Mouse (Mus musculus): ENCODE results near the gene Rbm38. TPM values are rescaled to one million over a fixed set of nuclear protein-coding genes. Genes with fewer than 3 reads are reported as not detected.

Gene Rbm38
- polyA plus RNA-seq, 1 experiment: 7.2 TPM

DNA sequence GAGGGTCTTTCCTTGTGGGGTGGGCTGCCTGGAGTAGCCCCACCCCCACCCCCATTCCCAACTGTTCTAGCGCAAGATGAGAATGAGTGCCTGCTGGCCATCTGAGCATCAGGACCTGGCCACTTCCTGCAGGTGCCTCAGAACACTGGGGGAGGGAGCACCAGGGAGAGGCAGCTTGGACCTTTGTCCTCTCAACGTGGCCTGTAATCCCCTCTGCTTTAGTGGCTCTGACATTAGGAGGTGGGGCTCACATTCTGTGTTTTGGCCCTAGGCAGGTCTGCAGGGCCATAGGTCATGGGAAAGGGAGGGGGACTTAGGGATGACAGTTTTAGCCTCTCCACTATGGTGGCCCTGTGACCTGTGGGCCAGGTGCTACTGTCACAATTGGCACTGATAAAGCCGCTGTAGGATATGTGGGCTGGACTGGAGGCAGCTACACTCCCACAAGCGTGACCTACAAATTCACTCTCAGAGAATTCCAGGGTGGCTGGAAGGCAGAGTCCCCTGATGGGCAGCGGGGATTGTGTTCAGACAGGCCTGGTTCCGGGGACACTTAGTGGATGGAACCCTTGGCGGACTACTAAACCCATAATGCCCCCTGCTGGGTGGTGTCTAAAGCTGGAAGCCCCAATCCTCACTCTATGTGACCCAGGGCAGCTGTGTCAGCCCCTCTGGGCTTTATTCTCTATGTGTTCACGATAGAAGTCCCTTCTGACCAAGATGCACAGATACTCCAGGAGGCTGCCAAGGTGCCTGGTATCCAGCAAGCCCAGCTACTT, 30.5 kb downstream of the Rbm38 start:
- no peak overlapping the region for H3K4me3 ChIP-seq (ENCODE audit: insufficient read depth, low read length)
- H3K4me1 ChIP-seq (ENCODE audit: control insufficient read depth, insufficient read depth, low read length): no peaks in the 10 kb centered on the region
- H3K27ac ChIP-seq (ENCODE audit: insufficient read depth, low read length): no peak overlapping the region
- TF ChIP-seq POLR2A (IDR thresholded peaks at IDR 0.05; ENCODE audit: low read depth, low read length): no peak
- no peak for TF ChIP-seq CTCF (IDR thresholded peaks at IDR 0.05; ENCODE audit: borderline replicate concordance, insufficient read depth, low read length)

DNA sequence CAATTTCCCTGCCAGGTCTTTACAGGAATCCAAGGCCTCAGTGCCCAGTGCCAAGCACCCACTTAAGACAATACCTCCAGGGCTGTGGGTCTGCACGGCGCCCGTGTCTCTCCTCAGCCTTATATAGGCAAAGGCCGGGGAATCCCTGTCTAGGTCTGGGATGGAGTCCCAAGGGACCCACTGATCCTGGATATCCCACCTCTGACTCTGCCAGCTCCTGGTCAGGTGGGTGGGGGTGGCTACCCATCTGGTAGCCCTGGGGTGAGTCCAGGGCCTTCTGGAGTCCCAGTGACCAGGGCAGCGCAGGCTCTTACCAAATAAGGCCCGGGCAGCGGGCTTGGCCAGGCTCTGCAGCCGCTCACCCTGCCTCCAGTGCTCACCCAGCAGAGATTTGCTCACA, 32.6 kb downstream of the Rbm38 start:
- H3K4me1 ChIP-seq (ENCODE audit: control insufficient read depth, insufficient read depth, low read length): no peaks in the 10 kb centered on the region
- TF ChIP-seq CTCF (IDR thresholded peaks at IDR 0.05; ENCODE audit: borderline replicate concordance, insufficient read depth, low read length): no peak
- no peak for TF ChIP-seq POLR2A (IDR thresholded peaks at IDR 0.05; ENCODE audit: low read depth, low read length)
- no peak overlapping the region for H3K4me3 ChIP-seq (ENCODE audit: insufficient read depth, low read length)
- H3K27ac ChIP-seq (ENCODE audit: insufficient read depth, low read length): no peak overlapping the region

GRCm38 (mm10) chr2:173053846-173054245, 33.5 kb downstream of the Rbm38 start:
- Histone ChIP-seq H3K4me1 (ENCODE audit: control insufficient read depth, insufficient read depth, low read length) (no peaks in the 10 kb centered on the region), H3K4me3 (ENCODE audit: insufficient read depth, low read length) (no peak overlapping the region)
- TF ChIP-seq CTCF (IDR thresholded peaks at IDR 0.05; ENCODE audit: borderline replicate concordance, insufficient read depth, low read length): no peak
- TF ChIP-seq POLR2A (IDR thresholded peaks at IDR 0.05; ENCODE audit: low read depth, low read length): no peak

DNA sequence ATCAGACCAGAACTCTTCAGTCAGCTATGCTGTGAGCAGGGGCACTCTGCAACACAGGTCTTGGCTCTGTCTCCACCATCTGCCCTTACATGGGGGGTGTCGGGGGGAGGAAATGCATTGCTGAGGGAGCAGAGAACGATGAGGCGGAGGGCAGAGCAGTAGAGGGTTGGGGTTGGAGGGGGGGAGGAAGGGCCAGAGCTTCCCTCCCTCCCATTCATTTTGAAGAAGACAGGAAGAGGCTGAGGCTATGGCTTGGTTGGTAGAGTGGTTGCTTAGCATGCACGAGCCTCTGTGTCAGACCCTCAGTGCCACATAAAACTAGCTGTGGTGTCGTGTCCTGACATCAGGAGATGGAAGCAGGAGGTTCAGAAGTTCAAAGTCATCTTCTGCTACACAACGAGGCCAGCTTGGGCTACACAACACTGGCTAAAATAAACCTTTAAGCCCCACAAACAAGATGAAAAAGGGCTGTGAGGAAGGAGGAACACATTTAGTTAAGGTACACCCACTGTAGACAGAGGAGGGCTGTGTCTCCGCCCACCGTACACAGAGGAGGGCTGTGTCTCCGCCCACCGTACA, 36.1 kb downstream of the Rbm38 start:
- Histone ChIP-seq H3K4me1 (ENCODE audit: control insufficient read depth, insufficient read depth, low read length) (no peaks in the 10 kb centered on the region), H3K27ac (ENCODE audit: insufficient read depth, low read length) (no peak overlapping the region), H3K4me3 (ENCODE audit: insufficient read depth, low read length) (no peak overlapping the region)
- TF ChIP-seq CTCF (IDR thresholded peaks at IDR 0.05; ENCODE audit: borderline replicate concordance, insufficient read depth, low read length): no peak
- no peak for TF ChIP-seq POLR2A (IDR thresholded peaks at IDR 0.05; ENCODE audit: low read depth, low read length)

More at GRCm38 (mm10) chr2:173053846-173054245, 33.5 kb downstream of the Rbm38 start:
- H3K27ac ChIP-seq (ENCODE audit: insufficient read depth, low read length): no peak overlapping the region

DNA sequence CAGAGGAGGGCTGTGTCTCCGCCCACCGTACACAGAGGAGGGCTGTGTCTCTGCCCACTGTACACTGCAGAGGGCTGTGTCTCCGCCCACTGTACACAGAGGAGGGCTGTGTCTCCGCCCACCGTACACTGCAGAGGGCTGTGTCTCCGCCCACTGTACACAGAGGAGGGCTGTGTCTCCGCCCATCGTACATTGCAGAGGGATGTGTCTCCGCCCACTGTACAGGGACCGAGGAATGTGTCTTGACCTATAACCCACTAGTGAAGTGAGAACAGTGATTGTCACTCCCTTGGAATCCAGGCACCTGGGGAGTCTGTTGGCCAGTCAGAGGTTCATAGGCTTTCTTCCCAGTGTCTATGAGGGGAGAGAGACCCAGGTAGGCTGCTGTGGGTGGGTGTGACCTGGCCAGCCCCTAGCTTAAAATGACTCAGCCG, 36.6 kb downstream of the Rbm38 start:
- Histone ChIP-seq H3K4me3 (ENCODE audit: insufficient read depth, low read length) (no peak overlapping the region), H3K4me1 (ENCODE audit: control insufficient read depth, insufficient read depth, low read length) (no peaks in the 10 kb centered on the region), H3K27ac (ENCODE audit: insufficient read depth, low read length) (no peak overlapping the region)
- TF ChIP-seq CTCF (IDR thresholded peaks at IDR 0.05; ENCODE audit: borderline replicate concordance, insufficient read depth, low read length) (no peak), POLR2A (IDR thresholded peaks at IDR 0.05; ENCODE audit: low read depth, low read length) (no peak)

DNA sequence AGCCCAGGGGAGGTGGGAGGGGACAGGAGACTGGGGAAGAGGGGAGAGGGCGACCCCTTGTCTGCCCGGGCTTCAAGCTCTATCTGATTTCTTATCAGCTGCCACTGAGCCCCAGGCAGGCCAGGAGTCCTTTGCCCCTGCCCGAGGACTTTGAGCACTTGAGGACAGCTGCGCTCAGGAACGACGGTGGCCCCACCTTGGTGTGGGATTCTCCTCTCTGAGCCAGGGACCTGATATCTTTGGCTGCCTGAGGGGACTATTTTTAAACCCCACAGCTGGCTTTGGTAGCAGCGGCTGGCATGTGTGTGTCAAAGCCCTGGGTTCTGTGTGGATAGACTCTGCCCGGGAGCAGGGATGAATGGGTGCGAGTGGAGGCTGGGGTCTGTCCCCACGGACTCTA, 37.3 kb downstream of the Rbm38 start:
- TF ChIP-seq POLR2A (IDR thresholded peaks at IDR 0.05; ENCODE audit: low read depth, low read length) (no peak), CTCF (IDR thresholded peaks at IDR 0.05; ENCODE audit: borderline replicate concordance, insufficient read depth, low read length) (no peak)
- Histone ChIP-seq H3K4me1 (ENCODE audit: control insufficient read depth, insufficient read depth, low read length) (no peaks in the 10 kb centered on the region), H3K4me3 (ENCODE audit: insufficient read depth, low read length) (no peak overlapping the region), H3K27ac (ENCODE audit: insufficient read depth, low read length) (no peak overlapping the region)

- Histone ChIP-seq H3K4me1 (ENCODE audit: control insufficient read depth, insufficient read depth, low read length) (no peaks in the 10 kb centered on the region), H3K4me3 (ENCODE audit: insufficient read depth, low read length) (no peak overlapping the region), H3K27ac (ENCODE audit: insufficient read depth, low read length) (no peak overlapping the region)
- TF ChIP-seq CTCF (IDR thresholded peaks at IDR 0.05; ENCODE audit: borderline replicate concordance, insufficient read depth, low read length) (no peak), POLR2A (IDR thresholded peaks at IDR 0.05; ENCODE audit: low read depth, low read length) (no peak)
These were observed 38.0 kb downstream of the Rbm38 start for GRCm38 (mm10) chr2:173058263-173058662.

- no peak for TF ChIP-seq CTCF (IDR thresholded peaks at IDR 0.05; ENCODE audit: borderline replicate concordance, insufficient read depth, low read length)
- TF ChIP-seq POLR2A (IDR thresholded peaks at IDR 0.05; ENCODE audit: low read depth, low read length): no peak
- Histone ChIP-seq H3K4me1 (ENCODE audit: control insufficient read depth, insufficient read depth, low read length) (no peaks in the 10 kb centered on the region), H3K4me3 (ENCODE audit: insufficient read depth, low read length) (no peak overlapping the region), H3K27ac (ENCODE audit: insufficient read depth, low read length) (no peak overlapping the region)
These were observed 40.2 kb downstream of the Rbm38 start for GRCm38 (mm10) chr2:173060450-173060849.

GRCm38 (mm10) chr2:173061443-173062351, 41.4 kb downstream of the Rbm38 start:
- Histone ChIP-seq H3K27ac (ENCODE audit: insufficient read depth, low read length) (no peak overlapping the region), H3K4me1 (ENCODE audit: control insufficient read depth, insufficient read depth, low read length) (no peaks in the 10 kb centered on the region), H3K4me3 (ENCODE audit: insufficient read depth, low read length) (no peak overlapping the region)
- TF ChIP-seq CTCF (IDR thresholded peaks at IDR 0.05; ENCODE audit: borderline replicate concordance, insufficient read depth, low read length) (no peak), POLR2A (IDR thresholded peaks at IDR 0.05; ENCODE audit: low read depth, low read length) (no peak)
